Mouse (Mus musculus): ENCODE results near the gene Chad. TPM values are rescaled to one million over a fixed set of nuclear protein-coding genes. Genes with fewer than 3 reads are reported as not detected.

The Chad gene
- polyA plus RNA-seq, 1 experiment from 2014 or later = not detected

DNA sequence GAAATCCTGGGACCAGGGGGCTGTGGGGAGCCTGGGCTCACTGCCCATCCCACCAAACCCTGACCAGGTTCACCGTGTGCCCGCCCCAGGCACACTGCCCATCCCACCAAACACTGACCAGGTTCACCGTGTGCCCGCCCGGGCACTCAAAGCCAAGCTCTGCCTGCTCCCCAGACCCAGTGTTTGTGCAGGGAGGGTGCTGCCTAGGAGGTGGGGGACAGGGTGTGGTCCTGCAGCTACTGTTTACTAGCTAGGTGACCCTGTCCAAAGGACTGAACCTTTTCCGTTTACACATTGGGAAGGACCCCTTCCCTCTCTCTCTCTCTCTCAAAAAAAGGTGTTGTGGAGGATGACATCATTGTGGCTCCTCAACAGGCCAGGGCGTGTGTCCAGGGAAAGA, 2.5 kb downstream of the Chad start:
- H3K4me3 ChIP-seq (replicated peaks) = no peak overlapping the region
- no peak for ATAC-seq (ENCODE audit: low read depth)
- 60% methylated on average over 7 of the region's 7 CpGs for WGBS (ENCODE audit: insufficient replicate concordance)
- H3K4me2 ChIP-seq = no peak overlapping the region
- 0 out of 2 replicates have a peak, but pooled peaks cover 5% of the 10 kb centered on the region for H3K36me3 ChIP-seq
- no peak overlapping the region for H3K9ac ChIP-seq
- H3K27me3 ChIP-seq = peaks cover 28% of the 10 kb centered on the region
- H3K27ac ChIP-seq = no peak overlapping the region
- H3K9me3 ChIP-seq (replicated peaks) = no peaks in the 10 kb centered on the region
- DNase-seq = no peak
- peaks cover 19% of the 10 kb centered on the region for H3K4me1 ChIP-seq (replicated peaks)

DNA sequence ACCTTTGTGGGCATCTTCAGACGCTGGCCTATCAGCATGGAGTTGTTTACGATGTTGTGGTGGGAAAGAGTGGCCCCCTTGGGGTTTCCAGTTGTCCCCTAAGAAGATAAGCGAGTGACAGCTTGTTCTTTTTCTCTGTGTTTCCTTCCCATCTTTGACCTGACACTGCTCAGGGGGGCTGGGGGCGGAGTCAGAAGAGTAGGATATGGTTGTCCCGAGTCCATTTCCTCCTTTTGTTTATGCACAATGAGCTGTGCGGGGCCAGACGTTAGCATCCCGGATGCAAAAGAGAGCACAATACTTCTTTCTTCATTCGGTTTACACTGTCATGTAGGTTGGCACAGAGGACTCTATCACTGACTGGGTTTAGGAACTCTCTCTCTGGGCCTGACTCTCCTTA, 5.8 kb downstream of the Chad start:
- Histone ChIP-seq H3K27ac (peak overlapping the region; percentile 18; the same call in 1 of the 2 replicates), H3K9ac (no peak overlapping the region), H3K4me1 (replicated peaks) (peaks cover 3% of the 10 kb centered on the region), H3K4me3 (replicated peaks) (no peak overlapping the region), H3K27me3 (peaks cover 5% of the 10 kb centered on the region), H3K4me2 (no peak overlapping the region), H3K9me3 (replicated peaks) (no peaks in the 10 kb centered on the region), H3K36me3 (0 out of 2 replicates have a peak, but pooled peaks cover 5% of the 10 kb centered on the region)
- DNase-seq (no peak), ATAC-seq (ENCODE audit: low read depth) (peak; percentile 25; the same call in 1 of the 2 replicates)
- 23% methylated on average over 9 of the region's 9 CpGs for WGBS (ENCODE audit: insufficient replicate concordance)

DNA sequence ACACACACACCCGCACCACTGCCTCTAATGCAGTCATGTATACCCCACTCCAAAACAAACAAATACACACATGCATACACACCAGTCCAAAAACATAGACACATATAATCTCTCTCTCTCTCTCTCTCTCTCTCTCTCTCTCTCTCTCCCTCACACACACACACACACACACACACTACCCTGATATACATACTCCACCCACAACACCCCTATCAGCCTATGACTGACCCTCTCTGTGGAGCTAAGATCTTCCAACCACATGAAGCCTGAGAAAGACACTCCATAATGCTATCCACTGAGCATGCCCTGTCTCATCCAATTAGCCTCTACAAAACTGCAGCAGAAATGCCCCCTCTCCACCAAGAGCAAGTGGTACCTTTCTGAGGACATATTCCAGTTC, 7.0 kb downstream of the Chad start:
- Histone ChIP-seq H3K27ac (no peak overlapping the region), H3K4me3 (replicated peaks) (no peak overlapping the region), H3K4me2 (no peak overlapping the region), H3K9me3 (replicated peaks) (no peaks in the 10 kb centered on the region), H3K9ac (no peak overlapping the region), H3K27me3 (no peaks in the 10 kb centered on the region), H3K36me3 (0 out of 2 replicates have a peak, but pooled peaks cover 5% of the 10 kb centered on the region), H3K4me1 (replicated peaks) (peaks cover 3% of the 10 kb centered on the region)
- ATAC-seq (ENCODE audit: low read depth) = peak; percentile 51; the same call in 1 of the 2 replicates
- WGBS (ENCODE audit: insufficient replicate concordance) = 77% methylated on average over 1 of the region's 1 CpGs
- no peak for DNase-seq

DNA sequence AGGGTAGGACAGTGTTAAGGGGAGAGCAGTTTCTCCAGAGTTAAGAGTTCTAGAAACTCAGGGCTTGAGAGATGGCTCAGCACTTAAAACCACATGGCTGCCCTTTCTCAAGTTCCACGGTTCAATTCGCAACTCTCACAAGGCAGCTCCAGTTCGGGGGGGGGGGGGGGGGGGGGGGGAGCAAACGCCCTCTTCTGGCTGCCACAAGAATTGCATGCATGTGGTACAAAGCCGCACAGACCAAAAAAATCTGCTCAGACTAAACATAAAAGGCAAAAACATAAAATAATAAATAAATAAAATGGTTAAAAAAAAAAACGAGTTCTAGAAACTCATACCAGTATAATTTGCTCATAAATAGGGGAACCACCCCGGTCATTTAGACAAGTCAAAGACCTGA, 9.7 kb downstream of the Chad start:
- no peaks in the 10 kb centered on the region for H3K36me3 ChIP-seq
- H3K9me3 ChIP-seq (replicated peaks) = no peaks in the 10 kb centered on the region
- DNase-seq (no peak), ATAC-seq (ENCODE audit: low read depth) (no peak)
- H3K4me2 ChIP-seq = no peak overlapping the region
- H3K9ac ChIP-seq = no peak overlapping the region
- no peaks in the 10 kb centered on the region for H3K27me3 ChIP-seq
- no peaks in the 10 kb centered on the region; the same call in none of the 2 replicates for H3K4me1 ChIP-seq (replicated peaks)
- WGBS (ENCODE audit: insufficient replicate concordance) = 16% methylated on average over 7 of the region's 7 CpGs
- no peak overlapping the region for H3K27ac ChIP-seq
- H3K4me3 ChIP-seq (replicated peaks) = no peak overlapping the region

DNA sequence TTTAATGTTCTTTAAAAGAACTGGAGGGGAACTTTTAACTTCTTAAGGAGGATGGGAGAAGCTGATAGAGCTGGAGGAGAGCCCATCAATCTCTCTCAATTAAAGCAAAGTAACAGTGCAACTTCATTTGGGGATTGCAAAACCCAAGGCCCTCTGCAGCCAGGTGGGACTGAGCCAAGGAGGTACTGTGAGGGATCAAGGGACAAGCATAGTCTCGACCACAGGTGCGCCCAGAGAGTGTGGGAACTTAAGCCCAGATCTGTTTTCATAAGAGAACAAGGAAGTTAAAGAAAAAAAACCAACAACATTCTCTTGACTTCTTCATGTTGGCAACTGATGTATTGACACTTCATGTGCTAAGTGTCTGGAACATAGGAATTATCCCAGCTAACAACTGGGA, 10.2 kb downstream of the Chad start:
- WGBS (ENCODE audit: insufficient replicate concordance) = 43% methylated on average over 2 of the region's 2 CpGs
- H3K9me3 ChIP-seq (replicated peaks) = no peaks in the 10 kb centered on the region
- no peak overlapping the region for H3K27ac ChIP-seq
- H3K4me3 ChIP-seq (replicated peaks) = no peak overlapping the region
- H3K4me1 ChIP-seq (replicated peaks) = no peaks in the 10 kb centered on the region; the same call in none of the 2 replicates
- H3K9ac ChIP-seq = no peak overlapping the region
- H3K4me2 ChIP-seq = no peak overlapping the region
- H3K36me3 ChIP-seq = no peaks in the 10 kb centered on the region
- DNase-seq = no peak
- no peak for ATAC-seq (ENCODE audit: low read depth)
- H3K27me3 ChIP-seq = no peaks in the 10 kb centered on the region

DNA sequence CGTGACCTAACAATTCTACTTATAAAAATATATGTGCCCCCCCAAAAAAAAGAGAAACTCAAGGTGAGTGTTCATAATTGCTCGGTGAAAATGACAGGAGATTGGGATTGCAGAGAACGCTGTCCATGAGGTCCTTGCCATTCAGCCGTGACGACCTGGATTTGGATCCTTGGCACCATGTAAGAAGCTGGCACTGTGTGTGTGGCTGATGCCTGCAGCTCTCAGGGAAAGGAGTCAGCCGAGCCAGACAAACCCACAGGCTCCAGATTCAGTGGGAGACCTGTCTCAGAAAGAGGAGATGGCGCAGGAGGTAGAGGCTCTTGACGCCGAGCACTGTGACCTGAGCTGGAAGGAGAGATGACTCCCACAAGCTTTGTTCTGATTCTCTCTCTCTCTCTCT, 11.5 kb downstream of the Chad start:
- Histone ChIP-seq H3K27ac (no peak overlapping the region), H3K36me3 (no peaks in the 10 kb centered on the region), H3K9ac (no peak overlapping the region), H3K4me2 (no peak overlapping the region), H3K4me1 (replicated peaks) (no peaks in the 10 kb centered on the region; the same call in 1 of the 2 replicates), H3K4me3 (replicated peaks) (no peak overlapping the region), H3K9me3 (replicated peaks) (no peaks in the 10 kb centered on the region), H3K27me3 (no peaks in the 10 kb centered on the region)
- no peak for ATAC-seq (ENCODE audit: low read depth)
- 71% methylated on average over 9 of the region's 9 CpGs for WGBS (ENCODE audit: insufficient replicate concordance)
- no peak for DNase-seq

DNA sequence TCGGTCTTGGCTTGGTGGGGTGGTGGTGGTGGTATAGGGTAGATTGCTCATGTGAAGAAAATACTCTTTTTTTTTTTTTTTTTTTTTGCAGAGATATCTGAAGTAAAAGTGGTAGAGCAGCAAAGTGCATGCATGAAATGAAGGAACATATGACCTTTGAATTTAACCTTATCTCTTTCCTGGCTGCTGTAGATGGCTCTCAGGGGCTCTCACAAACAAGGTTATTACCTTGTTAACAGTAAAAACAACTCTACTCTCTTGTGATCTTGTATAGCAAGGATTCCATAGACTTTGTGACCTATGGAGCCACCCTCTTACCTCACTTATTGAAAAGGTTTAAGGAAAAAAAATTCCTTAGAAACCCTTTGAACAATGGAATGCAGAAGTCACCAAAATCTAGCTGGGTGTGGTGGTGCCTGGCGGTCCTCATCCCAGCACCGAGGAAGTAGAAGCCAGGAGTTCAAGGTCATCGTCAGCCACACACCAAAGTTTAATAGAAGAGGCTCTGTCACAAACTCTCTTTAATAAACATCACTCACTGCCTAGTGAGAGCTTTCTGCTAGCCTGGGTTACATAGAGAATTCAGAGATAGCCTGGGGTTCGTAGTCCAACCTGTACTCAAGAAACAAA, 15.4 kb downstream of the Chad start:
- Histone ChIP-seq H3K4me2 (no peak overlapping the region), H3K4me1 (replicated peaks) (no peaks in the 10 kb centered on the region), H3K9ac (no peak overlapping the region), H3K36me3 (no peaks in the 10 kb centered on the region), H3K9me3 (replicated peaks) (no peaks in the 10 kb centered on the region), H3K4me3 (replicated peaks) (no peak overlapping the region), H3K27me3 (no peaks in the 10 kb centered on the region), H3K27ac (no peak overlapping the region)
- ATAC-seq (ENCODE audit: low read depth) = no peak
- 70% methylated on average over 5 of the region's 5 CpGs for WGBS (ENCODE audit: insufficient replicate concordance)
- no peak for DNase-seq

DNA sequence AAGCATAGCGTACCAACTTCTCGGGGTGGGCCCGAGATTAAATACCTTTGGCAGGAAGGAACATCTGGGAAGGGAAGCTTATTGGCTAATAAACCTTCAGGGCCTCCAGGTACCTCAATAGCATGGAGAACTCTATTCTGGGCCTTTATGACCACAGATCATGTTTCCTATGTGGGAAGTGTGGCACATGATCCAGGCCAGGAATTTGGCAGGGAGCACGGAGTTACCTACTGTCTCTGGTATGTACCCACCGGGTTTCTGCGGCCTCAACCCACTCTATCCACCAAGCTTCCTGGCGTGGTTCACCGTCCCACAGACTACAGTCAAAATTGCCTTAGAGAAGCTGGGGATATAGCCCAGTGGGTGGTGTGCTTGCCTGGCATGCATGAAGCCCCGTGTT, 20.2 kb downstream of the Chad start:
- H3K4me2 ChIP-seq = no peak overlapping the region
- H3K9ac ChIP-seq = no peak overlapping the region
- H3K36me3 ChIP-seq = no peaks in the 10 kb centered on the region
- ATAC-seq (ENCODE audit: low read depth) = no peak
- 0 out of 2 replicates have a peak, but pooled peaks cover 5% of the 10 kb centered on the region for H3K4me1 ChIP-seq (replicated peaks)
- WGBS (ENCODE audit: insufficient replicate concordance) = 81% methylated on average over 9 of the region's 9 CpGs
- no peak for DNase-seq
- no peaks in the 10 kb centered on the region for H3K27me3 ChIP-seq
- no peak overlapping the region for H3K4me3 ChIP-seq (replicated peaks)
- no peak overlapping the region for H3K27ac ChIP-seq
- H3K9me3 ChIP-seq (replicated peaks) = no peaks in the 10 kb centered on the region

DNA sequence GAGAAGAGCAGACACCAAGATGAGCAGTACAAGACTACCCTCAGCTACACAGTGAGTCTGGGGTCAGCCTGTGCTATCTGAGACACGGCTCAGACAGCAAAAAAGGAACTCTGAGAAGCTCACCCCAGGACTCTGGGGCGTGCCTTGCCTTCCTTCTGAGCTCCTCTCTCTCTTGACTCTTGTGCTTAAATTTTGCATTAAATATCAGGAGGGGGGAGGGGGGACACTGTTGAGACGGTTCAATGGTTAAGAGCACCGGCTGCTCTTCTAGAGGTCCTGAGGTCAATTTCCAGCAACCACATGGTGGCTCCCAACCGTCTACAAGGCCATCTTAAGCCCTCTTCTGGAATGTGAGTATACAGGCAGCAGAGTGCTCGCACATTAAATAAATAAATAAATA, 22.7 kb downstream of the Chad start:
- ATAC-seq (ENCODE audit: low read depth) = no peak
- WGBS (ENCODE audit: insufficient replicate concordance) = 60% methylated on average over 6 of the region's 6 CpGs
- Histone ChIP-seq H3K36me3 (no peaks in the 10 kb centered on the region), H3K4me3 (replicated peaks) (no peak overlapping the region), H3K9me3 (replicated peaks) (no peaks in the 10 kb centered on the region), H3K27me3 (no peaks in the 10 kb centered on the region), H3K27ac (no peak overlapping the region), H3K4me1 (replicated peaks) (peaks cover 10% of the 10 kb centered on the region), H3K4me2 (no peak overlapping the region), H3K9ac (no peak overlapping the region)
- DNase-seq = no peak

DNA sequence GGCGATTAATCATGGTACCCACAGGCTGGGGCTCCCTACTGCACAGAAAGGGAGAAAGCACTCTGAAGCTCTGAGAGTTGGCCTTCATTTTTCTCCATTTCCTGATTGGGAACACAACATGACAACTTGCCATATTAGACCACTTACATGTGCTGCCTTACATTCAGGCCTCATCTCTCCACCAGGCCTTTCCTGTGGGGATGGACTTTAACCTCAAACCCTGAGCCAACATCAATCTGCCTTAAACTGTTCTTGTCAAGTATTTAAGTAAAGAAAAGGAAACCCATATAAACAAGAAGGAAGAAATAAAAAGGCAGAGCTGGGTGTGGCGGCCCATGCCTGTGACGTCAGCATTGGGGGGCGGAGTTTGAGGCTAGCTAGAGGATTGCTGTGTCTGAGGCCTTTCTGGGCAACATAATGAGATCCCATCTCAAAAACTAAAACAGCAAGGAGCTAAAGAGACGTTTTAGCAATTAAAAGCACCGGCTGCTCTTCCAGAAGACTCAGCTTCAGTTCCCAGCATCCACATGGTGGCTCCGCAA, 31.5 kb downstream of the Chad start:
- Histone ChIP-seq H3K36me3 (no peaks in the 10 kb centered on the region), H3K9ac (no peak overlapping the region), H3K27me3 (no peaks in the 10 kb centered on the region), H3K27ac (no peak overlapping the region), H3K9me3 (replicated peaks) (no peaks in the 10 kb centered on the region), H3K4me1 (replicated peaks) (peaks cover 19% of the 10 kb centered on the region), H3K4me2 (no peak overlapping the region), H3K4me3 (replicated peaks) (no peak overlapping the region)
- DNase-seq (peak; percentile 24), ATAC-seq (ENCODE audit: low read depth) (no peak)
- WGBS (ENCODE audit: insufficient replicate concordance) = 51% methylated on average over 7 of the region's 7 CpGs

DNA sequence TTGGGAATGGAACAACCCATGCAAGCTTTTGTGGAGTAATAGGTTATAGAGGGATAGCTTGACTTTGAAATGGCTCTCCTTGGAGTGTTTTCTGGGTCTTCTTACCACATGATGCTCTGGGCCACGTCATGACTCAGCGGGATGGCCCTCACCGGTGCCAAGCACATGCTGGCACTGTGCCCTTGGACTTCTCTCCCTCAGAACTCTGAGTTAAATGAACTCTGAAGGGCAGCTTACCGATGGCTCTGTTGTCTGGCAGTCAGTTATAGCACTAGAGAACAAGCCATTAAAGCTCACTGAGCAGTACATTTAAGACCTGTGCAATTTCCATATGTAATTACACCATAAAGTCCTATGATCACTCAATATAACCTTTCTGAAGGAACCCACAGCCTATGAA, 32.5 kb downstream of the Chad start:
- Histone ChIP-seq H3K9me3 (replicated peaks) (no peaks in the 10 kb centered on the region), H3K4me3 (replicated peaks) (no peak overlapping the region), H3K4me1 (replicated peaks) (peaks cover 28% of the 10 kb centered on the region), H3K36me3 (no peaks in the 10 kb centered on the region), H3K4me2 (no peak overlapping the region), H3K27me3 (peaks cover 6% of the 10 kb centered on the region; the same call in 1 of the 2 replicates), H3K27ac (no peak overlapping the region), H3K9ac (no peak overlapping the region)
- no peak for ATAC-seq (ENCODE audit: low read depth)
- DNase-seq = no peak
- WGBS (ENCODE audit: insufficient replicate concordance) = 78% methylated on average over 4 of the region's 4 CpGs

All from liver, embryonic 13.5 days (tissue).